In genomic region chr2:11664367-11664766, GRCm38 (mm10) we compare ENCODE assay signal across 9 mouse cellular contexts. TPM values are rescaled to one million over a fixed set of nuclear protein-coding genes. Genes with fewer than 3 reads are reported as not detected.
DNase-seq lines count a peak whose midpoint lies in the region; ATAC-seq lines count a peak whose summit lies in the region.
"Had no signal": no experiment of that assay in that cellular context is flagged by ENCODE, and none has a peak within 500 bp of the region (broad histone marks: within the 10 kb centered on the region; RNA-seq: fewer than 3 reads in every experiment).

No protein-coding gene starts in this region.

- no peaks in the 10 kb centered on the region for H3K9me3 ChIP-seq in forebrain, embryonic 13.5 days (replicated peaks)
- H3K9me3 ChIP-seq in hindbrain, embryonic 15.5 days: no peaks in the 10 kb centered on the region
- no peaks in the 10 kb centered on the region for H3K9me3 ChIP-seq in limb, embryonic 15.5 days

- peak overlapping the region; percentile 31 for H3K4me2 ChIP-seq in forebrain, embryonic 13.5 days
- H3K4me2 ChIP-seq in hindbrain, embryonic 15.5 days: peak overlapping the region; percentile 50
- peak overlapping the region; percentile 17; the same call in 1 of the 2 replicates for H3K4me2 ChIP-seq in limb, embryonic 15.5 days

- no peak overlapping the region for H3K9ac ChIP-seq in forebrain, embryonic 13.5 days
- no peak overlapping the region; the same call in 1 of the 2 replicates for H3K9ac ChIP-seq in hindbrain, embryonic 15.5 days
- no peak overlapping the region for H3K9ac ChIP-seq in limb, embryonic 15.5 days

- WGBS in forebrain, embryonic 13.5 days: 55% methylated on average over 6 of the region's 6 CpGs
- WGBS in hindbrain, embryonic 15.5 days: 49% methylated on average over 6 of the region's 6 CpGs
- 41% methylated on average over 6 of the region's 6 CpGs for whole genome bisulfite sequencing in limb, embryonic 15.5 days

- no peak overlapping the region for H3K27ac ChIP-seq in forebrain, embryonic 13.5 days
- H3K27ac ChIP-seq in hindbrain, embryonic 15.5 days (replicated peaks): no peak overlapping the region
- no peak overlapping the region for H3K27ac ChIP-seq in limb, embryonic 15.5 days

- no peaks in the 10 kb centered on the region for H3K4me1 ChIP-seq in forebrain, embryonic 13.5 days
- H3K4me1 ChIP-seq in hindbrain, embryonic 15.5 days (replicated peaks): 0 out of 2 replicates have a peak, but pooled peaks cover 4% of the 10 kb centered on the region
- H3K4me1 ChIP-seq in limb, embryonic 15.5 days: no peaks in the 10 kb centered on the region

- peak; percentile 52 for DNase-seq in left cerebral cortex, postnatal 4 days
- DNase-seq in left cerebral cortex, adult 9 months (ENCODE audit: low spot score in 2 of 2): no peak
- peak; percentile 63 for DNase-seq in adrenal gland, postnatal 10 days
- DNase-seq in neural tube, embryonic 10.5 days (ENCODE audit: extremely low spot score, low spot score): peak; percentile 14

- H3K36me3 ChIP-seq in forebrain, embryonic 13.5 days (ENCODE audit: poor library complexity, severe bottlenecking): no peaks in the 10 kb centered on the region
- H3K36me3 ChIP-seq in hindbrain, embryonic 15.5 days: no peaks in the 10 kb centered on the region
- H3K36me3 ChIP-seq in limb, embryonic 15.5 days: no peaks in the 10 kb centered on the region

- H3K27me3 ChIP-seq in forebrain, embryonic 13.5 days: no peaks in the 10 kb centered on the region
- H3K27me3 ChIP-seq in hindbrain, embryonic 15.5 days: no peaks in the 10 kb centered on the region
- no peaks in the 10 kb centered on the region for H3K27me3 ChIP-seq in limb, embryonic 15.5 days

- intact Hi-C loops in left cerebral cortex, postnatal 4 days (cut with DNase I): no loop called here

- H3K4me3 ChIP-seq in forebrain, embryonic 13.5 days: 0 out of 2 replicates have a peak overlapping the region, but pooled peaks have one; percentile 9
- H3K4me3 ChIP-seq in hindbrain, embryonic 15.5 days: peak overlapping the region; percentile 26
- H3K4me3 ChIP-seq in limb, embryonic 15.5 days: peak overlapping the region; percentile 7; the same call in 1 of the 2 replicates

- ATAC-seq in forebrain, embryonic 13.5 days: peak; percentile 61
- ATAC-seq in hindbrain, embryonic 15.5 days (ENCODE audit: low FRiP score, low read depth): peak; percentile 86
- no peak for ATAC-seq in limb, embryonic 15.5 days (ENCODE audit: insufficient number of reproducible peaks, low FRiP score, low TSS enrichment, low read depth)
- ATAC-seq in erythroblast, adult 5-6 weeks (replicated peaks; ENCODE audit: low FRiP score, poor library complexity, severe bottlenecking): no peak

RNA-seq across cellular contexts. Expression of gene Il2ra, which starts 21.8 kb away (rescaled TPM):
- not detected for total RNA-seq in left cerebral cortex, postnatal 4 days (2021)
- total RNA-seq in adrenal gland, postnatal 10 days (2021): under 1 TPM; 0.48 to 0.66 TPM
- polyA plus RNA-seq in forebrain, embryonic 13.5 days (2015; fragmentation: Nextera tagmentation; extraction: Ambion mirVana): not detected in 2 replicates
- polyA plus RNA-seq in hindbrain, embryonic 15.5 days (2015; fragmentation: Nextera tagmentation; extraction: Ambion mirVana): 0.05 and 0.08 TPM in 2 replicates
- polyA plus RNA-seq in limb, embryonic 15.5 days (2015; fragmentation: Nextera tagmentation; extraction: Ambion mirVana): not detected in 2 replicates
- total RNA-seq in erythroblast, adult 5-6 weeks (2015; ENCODE audit: low replicate concordance): 0.77 TPM in 1 of 2 replicates, not detected in the other
- total RNA-seq in erythroblast, adult 5-6 weeks (2017; ENCODE audit: low replicate concordance): 0.42 TPM in 1 of 2 replicates, not detected in the other

RNA-seq across cellular contexts. Expression of gene Gm17490, which starts 38.3 kb away (rescaled TPM):
- not detected for total RNA-seq in left cerebral cortex, postnatal 4 days (2021)
- total RNA-seq in adrenal gland, postnatal 10 days (2021): not detected
- not detected in 2 replicates for polyA plus RNA-seq in forebrain, embryonic 13.5 days (2015; fragmentation: Nextera tagmentation; extraction: Ambion mirVana)
- polyA plus RNA-seq in hindbrain, embryonic 15.5 days (2015; fragmentation: Nextera tagmentation; extraction: Ambion mirVana): not detected in 2 replicates
- polyA plus RNA-seq in limb, embryonic 15.5 days (2015; fragmentation: Nextera tagmentation; extraction: Ambion mirVana): not detected in 2 replicates
- total RNA-seq in erythroblast, adult 5-6 weeks (2015; ENCODE audit: low replicate concordance): not detected in 2 replicates
- total RNA-seq in erythroblast, adult 5-6 weeks (2017; ENCODE audit: low replicate concordance): not detected in 2 replicates
- total RNA-seq: left cerebral cortex, postnatal 14 days had no signal

RNA-seq across cellular contexts. Expression of gene Il15ra, which starts 40.7 kb away (rescaled TPM):
- total RNA-seq in left cerebral cortex, postnatal 4 days (2021): 1 to 10 TPM; 2.0 to 2.2 TPM
- total RNA-seq in adrenal gland, postnatal 10 days (2021): 10 to 100 TPM; 41.5 to 58.8 TPM
- polyA plus RNA-seq in forebrain, embryonic 13.5 days (2015; fragmentation: Nextera tagmentation; extraction: Ambion mirVana): 0.49 and 0.52 TPM in 2 replicates
- polyA plus RNA-seq in hindbrain, embryonic 15.5 days (2015; fragmentation: Nextera tagmentation; extraction: Ambion mirVana): 1.4 and 1.8 TPM in 2 replicates
- polyA plus RNA-seq in limb, embryonic 15.5 days (2015; fragmentation: Nextera tagmentation; extraction: Ambion mirVana): 4.4 and 5.1 TPM in 2 replicates
- 1.5 and 5.9 TPM in 2 replicates for total RNA-seq in erythroblast, adult 5-6 weeks (2015; ENCODE audit: low replicate concordance)
- 1.1 and 1.8 TPM in 2 replicates for total RNA-seq in erythroblast, adult 5-6 weeks (2017; ENCODE audit: low replicate concordance)

Comparison
In these comparisons a context has a peak if more than half of its experiments do, and no peak if none do; other contexts are left out.
1. DNase-seq: peak in left cerebral cortex, postnatal 4 days (single experiment), adrenal gland, postnatal 10 days (single experiment) and neural tube, embryonic 10.5 days (single experiment); none in left cerebral cortex, adult 9 months (0 of 2).
2. ATAC-seq: peak in forebrain, embryonic 13.5 days (single experiment) and hindbrain, embryonic 15.5 days (single experiment); none in limb, embryonic 15.5 days (single experiment) and erythroblast, adult 5-6 weeks (single experiment).
3. RNA of gene Il15ra, which starts 40.7 kb away (total RNA-seq): 41.5 to 58.8 TPM in adrenal gland, postnatal 10 days; 2.0 to 2.2 TPM in left cerebral cortex, postnatal 4 days and 1.1 to 5.9 TPM in erythroblast, adult 5-6 weeks; every median in the first group is over 4 times any median in the second.
4. Peak in every context shown above with its lines, with median percentiles within 50 percentile points of each other: H3K4me2 ChIP-seq and H3K4me3 ChIP-seq.